Mouse (Mus musculus) bone marrow macrophage, adult 2 months (primary cell): ENCODE results near the gene Gm12258.

Experiments
- CTCF ChIP-seq: IDR thresholded peaks from 2 replicates; pipeline ENCODE4 v1.5.1; 2012; ENCODE audit warnings: low read depth, mild to moderate bottlenecking, low read length, moderate library complexity
- POLR2A ChIP-seq: IDR thresholded peaks from 2 replicates; pipeline ENCODE4 v1.6.1; 2012; ENCODE audit warnings: mild to moderate bottlenecking, low read depth, low read length, borderline replicate concordance

GRCm38 (mm10) chr11:58870961-58871360 is 24.0 kb downstream of the Gm12258 start:
- no peak for TF ChIP-seq CTCF
- TF ChIP-seq POLR2A: no peak
